Mouse (Mus musculus) liver, adult 2 months (tissue): ENCODE results near the gene Nfkb2. TPM values are rescaled to one million over a fixed set of nuclear protein-coding genes. Genes with fewer than 3 reads are reported as not detected.

Source experiments
- DNase-seq: peaks from one replicate; pipeline ENCODE4 v3.0.0-alpha.2; 2011; ENCODE audit warnings: low read depth, low spot score; ENCODE audit errors: extremely low read depth
- H3K27ac ChIP-seq: fragments of 200-500 bp; replicated peaks from 2 replicates; pipeline ENCODE4 v1.5.1; 2012; ENCODE audit warnings: low read depth, mild to moderate bottlenecking, control low read depth, inconsistent platforms, low read length; ENCODE audit not compliant: insufficient read depth
- H3K27me3 ChIP-seq: fragments of 200-500 bp; 2 replicates; pipeline ENCODE4 v1.6.1; 2012; ENCODE audit warnings: mild to moderate bottlenecking, moderate library complexity, low read length, inconsistent platforms; ENCODE audit not compliant: control insufficient read depth, insufficient read depth
- H3K36me3 ChIP-seq: fragments of 200-500 bp; 2 replicates; pipeline ENCODE4 v1.6.1; 2012; ENCODE audit warnings: low read length, inconsistent platforms; ENCODE audit not compliant: control insufficient read depth, insufficient read depth
- H3K4me1 ChIP-seq: fragments of 200-500 bp; 2 replicates; pipeline ENCODE4 v1.6.1; 2011; ENCODE audit warnings: low read length; ENCODE audit not compliant: control insufficient read depth, insufficient read depth
- H3K4me3 ChIP-seq: fragments of 200-500 bp; 2 replicates; pipeline ENCODE4 v1.5.1; 2011; ENCODE audit warnings: low read depth, mild to moderate bottlenecking, control low read depth, low read length, moderate library complexity; ENCODE audit not compliant: insufficient read depth
- H3K79me2 ChIP-seq: fragments of 200-500 bp; 2 replicates; pipeline ENCODE4 v1.6.1; 2012; ENCODE audit warnings: inconsistent platforms, mild to moderate bottlenecking, low read length, moderate library complexity; ENCODE audit not compliant: control insufficient read depth, insufficient read depth
- H3K9ac ChIP-seq: fragments of 200-500 bp; 2 replicates; pipeline ENCODE4 v1.6.1; 2012; ENCODE audit warnings: low read depth, mild to moderate bottlenecking, control low read depth, inconsistent platforms, low read length
- CTCF ChIP-seq: fragments of 200-500 bp; IDR thresholded peaks from 2 replicates; pipeline ENCODE4 v1.5.1; 2011; ENCODE audit warnings: low read depth, low read length, control low read depth
- POLR2A ChIP-seq: fragments of 200-500 bp; IDR thresholded peaks from 2 replicates; pipeline ENCODE4 v1.6.1; 2011; ENCODE audit warnings: low read length, control low read depth; ENCODE audit not compliant: insufficient read depth; ENCODE audit errors: extremely low read depth
- WGBS: fragments of 180-500 bp; shearing (Covaris S2); methylation state at CpG from one replicate; pipeline ENCODE4 v1.1.7; 2018; 5-methylcytosine and 5-hydroxymethylcytosine counted together
- polyA plus RNA-seq: library from polyadenylated mRNA; depleted of rRNA; stranded (reverse); fragments of >200 nt; gene quantifications from 2 replicates; pipeline ENCODE4 v1.2.3, GENCODE M21; 2012
- total RNA-seq: library from RNA; depleted of rRNA; stranded (reverse); fragments of >200 nt; gene quantifications from 2 replicates; pipeline ENCODE4 v1.2.3, GENCODE M21; 2014

Gene Nfkb2
- total and polyA plus RNA-seq, 2 experiments, result 3.7 to 9.3 TPM

- Histone ChIP-seq H3K4me1 (peaks cover 3% of the 10 kb centered on the region; the same call in 1 of the 2 replicates), H3K27ac (0 out of 2 replicates have a peak overlapping the region, but pooled peaks have one; percentile 7), H3K4me3 (peak overlapping the region; percentile 11; the same call in 1 of the 2 replicates), H3K79me2 (no peaks in the 10 kb centered on the region), H3K9ac (peak overlapping the region; percentile 52), H3K36me3 (no peaks in the 10 kb centered on the region), H3K27me3 (no peaks in the 10 kb centered on the region)
- 46% methylated on average over 6 of the region's 6 CpGs for WGBS
- TF ChIP-seq POLR2A (no peak), CTCF (no peak)
- DNase-seq, result no peak
These were observed 34.8 kb downstream of the Nfkb2 start for GRCm38 (mm10) chr19:46338942-46339286.

GRCm38 (mm10) chr19:46339287-46339971 lies 35.3 kb downstream of the Nfkb2 start:
- TF ChIP-seq POLR2A (no peak), CTCF (no peak)
- Histone ChIP-seq H3K27ac (peak overlapping the region; percentile 7; the same call in 1 of the 2 replicates), H3K36me3 (no peaks in the 10 kb centered on the region), H3K4me3 (no peak overlapping the region; the same call in 1 of the 2 replicates), H3K9ac (no peak overlapping the region), H3K27me3 (no peaks in the 10 kb centered on the region), H3K4me1 (peaks cover 3% of the 10 kb centered on the region; the same call in 1 of the 2 replicates), H3K79me2 (no peaks in the 10 kb centered on the region)
- DNase-seq, result peak; percentile 26
- WGBS, result 64% methylated on average over 7 of the region's 7 CpGs

- H3K4me3 ChIP-seq, result no peak overlapping the region
- no peak overlapping the region for H3K9ac ChIP-seq
- no peaks in the 10 kb centered on the region for H3K79me2 ChIP-seq
- H3K36me3 ChIP-seq, result no peaks in the 10 kb centered on the region
- H3K27me3 ChIP-seq, result no peaks in the 10 kb centered on the region
- peaks cover 4% of the 10 kb centered on the region; the same call in 1 of the 2 replicates for H3K4me1 ChIP-seq
- TF ChIP-seq POLR2A, result no peak
- no peak for TF ChIP-seq CTCF
- H3K27ac ChIP-seq, result no peak overlapping the region
- WGBS, result 58% methylated on average over 7 of the region's 7 CpGs
- no peak for DNase-seq
These were observed 40.7 kb downstream of the Nfkb2 start for GRCm38 (mm10) chr19:46344710-46345419.

GRCm38 (mm10) chr19:46347146-46347545 lies 43.0 kb downstream of the Nfkb2 start:
- Histone ChIP-seq H3K79me2 (no peaks in the 10 kb centered on the region), H3K4me3 (no peak overlapping the region), H3K27me3 (no peaks in the 10 kb centered on the region), H3K36me3 (no peaks in the 10 kb centered on the region), H3K27ac (no peak overlapping the region), H3K4me1 (peaks cover 4% of the 10 kb centered on the region; the same call in 1 of the 2 replicates), H3K9ac (no peak overlapping the region)
- DNase-seq, result no peak
- TF ChIP-seq POLR2A, result no peak
- no peak for TF ChIP-seq CTCF
- WGBS, result 100% methylated on average over 1 of the region's 1 CpGs

- peaks cover 4% of the 10 kb centered on the region; the same call in 1 of the 2 replicates for H3K4me1 ChIP-seq
- TF ChIP-seq CTCF (no peak), POLR2A (no peak)
- H3K4me3 ChIP-seq, result peak overlapping the region; percentile 74
- H3K36me3 ChIP-seq, result no peaks in the 10 kb centered on the region
- no peak for DNase-seq
- H3K27ac ChIP-seq, result no peak overlapping the region
- no peaks in the 10 kb centered on the region for H3K79me2 ChIP-seq
- H3K9ac ChIP-seq, result peak overlapping the region; percentile 80; the same call in 1 of the 2 replicates
- 23% methylated on average over 14 of the region's 14 CpGs for WGBS
- no peaks in the 10 kb centered on the region for H3K27me3 ChIP-seq
These were observed 44.0 kb downstream of the Nfkb2 start for GRCm38 (mm10) chr19:46347936-46348668.
